Mouse (Mus musculus) subcutaneous adipose tissue, adult 2 months (tissue): ENCODE measurements around the gene Crybg3. TPM values are rescaled to one million over a fixed set of nuclear protein-coding genes. Genes with fewer than 3 reads are reported as not detected.

ENCODE experiments used
- polyA plus RNA-seq: library from polyadenylated mRNA; depleted of rRNA; stranded (reverse); fragments of >200 nt; gene quantifications from 2 replicates; pipeline ENCODE4 v1.2.3, GENCODE M21; 2012; ENCODE audit warnings: low replicate concordance; rRNA removed

Crybg3 gene
- polyA plus RNA-seq = 11.7 and 33.7 TPM in 2 replicates

DNA sequence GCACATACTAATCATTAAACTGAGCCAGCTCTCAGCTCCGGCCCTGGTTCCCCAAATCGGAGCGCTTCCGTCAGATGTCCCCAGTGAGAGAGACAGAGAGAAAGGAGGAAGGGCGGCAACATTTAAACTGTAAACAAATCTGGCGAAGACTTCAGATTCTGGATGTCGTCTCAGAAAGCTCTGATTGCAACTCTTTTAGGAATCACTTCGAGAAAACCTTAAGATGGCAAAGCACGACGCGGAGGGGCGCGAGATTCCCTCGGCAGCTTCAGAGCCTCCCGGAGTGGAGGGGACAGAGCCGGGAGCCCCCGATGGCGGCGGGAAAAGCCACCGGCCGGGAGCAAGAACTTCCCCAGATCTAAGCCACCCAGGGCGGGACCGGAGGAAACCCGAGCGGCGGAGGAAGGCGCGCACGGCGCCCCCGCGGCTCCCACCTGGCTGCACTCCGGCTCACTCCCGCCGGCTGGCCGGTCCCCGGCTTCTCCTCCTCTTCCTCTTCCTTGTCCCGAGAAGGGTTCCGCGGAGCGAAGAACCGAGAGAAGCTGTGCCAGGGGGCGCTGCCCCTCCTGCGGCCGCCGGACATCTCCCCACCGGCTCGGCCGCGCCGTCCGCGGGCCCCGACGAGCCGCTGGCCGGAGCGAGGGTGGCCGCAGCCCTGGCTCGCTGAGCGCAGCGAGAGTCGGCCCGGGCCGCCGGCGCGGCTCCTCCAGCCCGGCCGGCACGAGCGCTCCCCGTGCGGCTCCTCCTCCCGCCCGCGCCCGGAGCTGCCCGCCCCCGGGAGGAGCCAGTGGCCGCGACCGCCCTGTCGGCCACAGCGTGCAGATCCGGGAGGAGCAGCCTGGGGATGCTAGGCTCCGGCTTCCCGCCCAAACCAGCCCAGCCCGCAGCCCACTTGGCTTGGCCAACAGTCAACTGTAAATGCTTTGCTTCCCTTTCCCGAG, at the start of gene Crybg3:
Gene Crybg3 (minus strand): TSS at position 669 of the 941 bp plus-strand sequence.

DNA sequence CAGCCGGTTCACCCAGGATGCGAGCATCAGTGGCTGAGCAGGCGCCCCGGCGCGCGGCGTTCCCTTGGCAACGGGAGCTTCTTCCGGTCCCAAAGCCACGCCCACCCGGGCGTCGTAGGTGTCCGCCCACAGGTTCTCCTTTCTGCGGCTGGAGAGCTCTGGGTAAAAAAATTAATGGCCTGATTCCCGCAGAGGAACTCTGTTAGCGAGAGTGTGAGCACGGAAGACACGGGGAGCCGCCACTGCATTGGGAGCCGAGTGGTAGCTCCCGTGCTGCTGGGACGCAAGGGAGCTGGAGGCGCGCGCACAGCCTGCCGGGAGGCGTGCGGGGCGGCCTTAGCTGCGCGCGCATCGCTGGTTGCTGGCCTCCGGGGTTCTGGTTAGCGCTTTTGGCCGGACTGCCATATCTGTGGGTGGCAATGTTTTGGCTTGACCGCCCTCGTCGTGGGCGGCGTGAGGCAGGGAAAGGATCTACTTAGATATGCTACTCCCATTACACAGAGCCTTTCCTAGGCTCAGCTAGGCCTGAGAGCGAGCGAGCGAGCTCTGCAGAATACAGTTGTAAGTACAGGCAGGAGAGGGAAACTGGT, 38.4 kb upstream of the Crybg3 start, which contains the start of gene Arl6:
Gene Arl6 (minus strand): TSS at position 290 of the 590 bp plus-strand sequence.

GRCm38 (mm10) chr16:59471637-59472278, 129.0 kb downstream of the Crybg3 start, which contains the start of gene Riox2:
TSS of gene Riox2 (plus strand) at chr16:59471775.

Other genes starting within 250 kb of the Crybg3 start
- not detected in 2 replicates for gene Olfr209, start 237.0 kb downstream of the Crybg3 start, polyA plus RNA-seq
- gene Gabrr3, start 193.6 kb downstream of the Crybg3 start, polyA plus RNA-seq = 0.03 TPM in 1 of 2 replicates, not detected in the other
- 6.2 and 14.9 TPM in 2 replicates for gene Riox2, start 129.2 kb downstream of the Crybg3 start, polyA plus RNA-seq
- gene Arl6, start 38.4 kb upstream of the Crybg3 start, polyA plus RNA-seq = 3.2 and 5.4 TPM in 2 replicates